Mouse (Mus musculus) intestine, postnatal 0 days (tissue): ENCODE results near the gene Pcdh15. TPM values are rescaled to one million over a fixed set of nuclear protein-coding genes. Genes with fewer than 3 reads are reported as not detected.

Source experiments
- ATAC-seq: fragments of 200-750 bp; cut with Nextera tagmentation; 2 replicates; pipeline ENCODE4 v1.8.0; 2017; ENCODE audit warnings: mild to moderate bottlenecking, moderate TSS enrichment, moderate library complexity
- H3K27ac ChIP-seq: fragments of 300-500 bp; sonication (generic); 2 replicates; pipeline ENCODE4 v1.5.1; 2014; ENCODE audit warnings: mild to moderate bottlenecking, low read depth, low read length, moderate library complexity
- H3K27me3 ChIP-seq: fragments of 300-500 bp; sonication (generic); replicated peaks from 2 replicates; pipeline ENCODE4 v1.6.1; 2014; ENCODE audit warnings: low read length, mixed read lengths; ENCODE audit not compliant: control insufficient read depth, insufficient read depth
- H3K36me3 ChIP-seq: fragments of 300-500 bp; sonication (generic); 2 replicates; pipeline ENCODE4 v1.6.1; 2014; ENCODE audit warnings: mild to moderate bottlenecking, moderate library complexity; ENCODE audit not compliant: control insufficient read depth, insufficient read depth
- H3K4me1 ChIP-seq: fragments of 300-500 bp; sonication (generic); replicated peaks from 2 replicates; pipeline ENCODE4 v1.6.1; 2014; ENCODE audit warnings: antibody characterized with exemption, low read length, mixed read lengths; ENCODE audit not compliant: control insufficient read depth, insufficient read depth
- H3K4me2 ChIP-seq: fragments of 300-500 bp; sonication (generic); replicated peaks from 2 replicates; pipeline ENCODE4 v1.6.1; 2014; ENCODE audit warnings: low read depth, mild to moderate bottlenecking, moderate library complexity
- H3K4me3 ChIP-seq: fragments of 300-500 bp; sonication (generic); 2 replicates; pipeline ENCODE4 v1.5.1; 2014; ENCODE audit warnings: low read depth, low read length
- H3K9ac ChIP-seq: fragments of 300-500 bp; sonication (generic); 2 replicates; pipeline ENCODE4 v1.6.1; 2014; ENCODE audit warnings: mild to moderate bottlenecking, low read depth, low read length
- H3K9me3 ChIP-seq: fragments of 300-500 bp; sonication (generic); 2 replicates; pipeline ENCODE4 v1.6.1; 2016; ENCODE audit warnings: mixed run types; ENCODE audit not compliant: control insufficient read depth
- CTCF ChIP-seq: sonication (generic); IDR thresholded peaks from 2 replicates; pipeline ENCODE4 v1.5.1; 2016; ENCODE audit warnings: low read depth, mild to moderate bottlenecking, control low read depth, antibody characterized with exemption, moderate library complexity
- WGBS: fragments of 180-500 bp; shearing (Covaris S2); extraction: QIAGEN DNeasy Blood & Tissue Kit; methylation state at CpG from one replicate; pipeline ENCODE4 v1.1.7; 2014; 5-methylcytosine and 5-hydroxymethylcytosine counted together
- polyA plus RNA-seq: library from polyadenylated mRNA; unstranded; fragments of >200 nt; fragmentation: Nextera tagmentation; extraction: Ambion mirVana; gene quantifications from 2 replicates; pipeline ENCODE4 v1.2.1, GENCODE M21; 2015

Gene Pcdh15
- polyA plus RNA-seq, 1 experiment from 2014 or later, result 0.61 TPM

- H3K9ac ChIP-seq, result no peak overlapping the region
- peak overlapping the region; percentile 28 for H3K4me2 ChIP-seq
- no peak for ATAC-seq
- TF ChIP-seq CTCF, result peak; percentile 79
- peaks cover 43% of the 10 kb centered on the region for H3K27me3 ChIP-seq
- H3K36me3 ChIP-seq, result no peaks in the 10 kb centered on the region
- no peaks in the 10 kb centered on the region for H3K9me3 ChIP-seq
- no peak overlapping the region for H3K4me3 ChIP-seq
- no peaks in the 10 kb centered on the region for H3K4me1 ChIP-seq
- 1% methylated on average over 17 of the region's 17 CpGs for WGBS
- H3K27ac ChIP-seq, result no peak overlapping the region
Observed at GRCm38 (mm10) chr10:73097979-73098378, 1.2 kb upstream of the Pcdh15 start.

- Histone ChIP-seq H3K9ac (no peak overlapping the region), H3K27me3 (peaks cover 43% of the 10 kb centered on the region), H3K4me2 (peak overlapping the region; percentile 60), H3K4me1 (no peaks in the 10 kb centered on the region), H3K27ac (no peak overlapping the region), H3K9me3 (no peaks in the 10 kb centered on the region), H3K36me3 (no peaks in the 10 kb centered on the region), H3K4me3 (peak overlapping the region; percentile 35)
- peak; percentile 46 for TF ChIP-seq CTCF
- ATAC-seq, result no peak
- under 1% methylated on average over 37 of the region's 37 CpGs for WGBS
Observed at GRCm38 (mm10) chr10:73099846-73100241, 702 bp downstream of the Pcdh15 start.

DNA sequence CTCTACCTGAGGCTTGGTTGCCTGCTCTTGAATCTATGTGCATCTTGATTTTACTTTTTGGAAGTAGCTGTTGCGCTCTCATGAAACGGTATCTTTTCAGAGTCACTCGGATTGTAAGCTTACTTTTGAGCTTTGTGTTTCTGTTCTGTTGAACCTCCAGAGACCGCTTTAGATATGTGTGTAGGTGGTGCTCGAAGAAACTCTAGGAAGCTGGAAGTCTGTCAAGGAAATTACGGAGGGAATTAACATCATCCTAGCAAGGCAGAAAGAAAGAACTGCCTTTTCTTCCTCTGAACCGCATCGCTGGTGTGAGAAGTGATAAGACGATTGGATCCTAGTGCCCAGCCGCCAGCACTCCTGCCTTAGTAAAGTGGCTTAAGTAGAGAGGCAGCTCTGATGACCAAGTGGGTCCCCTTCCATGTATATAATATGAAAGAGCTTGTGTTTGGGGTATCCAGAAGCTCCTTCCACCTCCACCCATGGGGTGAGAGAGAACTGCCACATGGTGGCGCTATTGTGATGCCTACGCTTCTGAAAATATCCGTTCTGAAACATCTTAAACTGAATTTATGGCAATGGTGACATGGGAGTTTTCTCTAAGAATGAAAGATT, 4.3 kb downstream of the Pcdh15 start:
- Histone ChIP-seq H3K9me3 (no peaks in the 10 kb centered on the region), H3K9ac (no peak overlapping the region), H3K36me3 (no peaks in the 10 kb centered on the region), H3K27me3 (peaks cover 21% of the 10 kb centered on the region), H3K4me2 (no peak overlapping the region), H3K4me3 (no peak overlapping the region), H3K27ac (no peak overlapping the region), H3K4me1 (no peaks in the 10 kb centered on the region)
- 74% methylated on average over 13 of the region's 13 CpGs for WGBS
- no peak for ATAC-seq
- TF ChIP-seq CTCF, result peak; percentile 40; the same call in 1 of the 2 replicates

DNA sequence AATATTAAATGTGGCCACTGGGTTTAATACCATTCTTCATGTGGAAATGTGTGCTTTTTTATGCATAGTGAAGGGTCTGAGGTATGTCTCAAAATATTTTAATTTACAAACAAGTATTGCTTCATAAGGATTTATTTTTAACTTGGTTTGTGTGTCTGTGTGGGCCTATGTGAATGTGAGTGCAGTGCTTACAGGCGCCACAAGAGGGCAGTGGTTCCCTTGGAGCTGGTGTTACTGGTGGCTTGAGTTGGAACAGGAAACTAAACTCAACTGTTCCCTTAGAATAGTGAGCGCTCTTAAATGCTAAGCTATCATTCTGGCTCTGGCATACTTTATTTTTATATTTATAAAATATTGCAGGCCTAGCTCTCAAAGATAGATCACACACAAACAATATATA, 6.8 kb downstream of the Pcdh15 start:
- Histone ChIP-seq H3K4me1 (no peaks in the 10 kb centered on the region), H3K9me3 (no peaks in the 10 kb centered on the region), H3K27me3 (no peaks in the 10 kb centered on the region), H3K4me2 (no peak overlapping the region), H3K36me3 (no peaks in the 10 kb centered on the region), H3K9ac (no peak overlapping the region), H3K27ac (no peak overlapping the region), H3K4me3 (no peak overlapping the region)
- no peak for ATAC-seq
- WGBS, result 52% methylated on average over 2 of the region's 2 CpGs
- peak; percentile 72 for TF ChIP-seq CTCF

GRCm38 (mm10) chr10:73137985-73138384, 38.8 kb downstream of the Pcdh15 start:
- WGBS, result 35% methylated on average over 3 of the region's 3 CpGs
- H3K36me3 ChIP-seq, result no peaks in the 10 kb centered on the region
- H3K4me1 ChIP-seq, result no peaks in the 10 kb centered on the region
- H3K9ac ChIP-seq, result no peak overlapping the region
- no peak overlapping the region for H3K27ac ChIP-seq
- no peaks in the 10 kb centered on the region for H3K9me3 ChIP-seq
- no peak overlapping the region for H3K4me2 ChIP-seq
- H3K27me3 ChIP-seq, result no peaks in the 10 kb centered on the region
- TF ChIP-seq CTCF, result no peak
- ATAC-seq, result no peak
- H3K4me3 ChIP-seq, result no peak overlapping the region

- TF ChIP-seq CTCF, result no peak
- Histone ChIP-seq H3K4me3 (no peak overlapping the region), H3K4me1 (no peaks in the 10 kb centered on the region), H3K9ac (no peak overlapping the region), H3K9me3 (no peaks in the 10 kb centered on the region), H3K4me2 (no peak overlapping the region), H3K36me3 (no peaks in the 10 kb centered on the region), H3K27me3 (no peaks in the 10 kb centered on the region), H3K27ac (no peak overlapping the region)
- ATAC-seq, result no peak
Observed at GRCm38 (mm10) chr10:73147543-73147942, 48.4 kb downstream of the Pcdh15 start.

DNA sequence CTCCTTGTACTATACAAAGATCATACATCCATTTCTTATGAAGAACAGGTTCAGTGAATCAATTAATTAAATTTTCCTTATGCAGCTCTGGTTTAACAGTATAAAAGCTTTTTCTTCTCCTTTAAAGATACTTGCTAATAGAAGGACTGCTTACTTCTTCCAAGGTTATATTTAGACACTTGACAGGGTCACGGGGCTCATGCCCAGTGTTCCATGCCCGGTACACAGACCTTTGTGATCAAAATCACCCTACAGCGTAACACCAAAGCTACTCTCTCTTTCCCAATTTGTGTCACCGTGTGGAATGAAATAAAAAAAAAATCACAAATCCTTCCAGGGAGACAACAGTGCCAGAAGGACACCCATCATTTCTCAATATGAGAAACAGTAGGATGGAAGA, 48.8 kb downstream of the Pcdh15 start:
- Histone ChIP-seq H3K36me3 (no peaks in the 10 kb centered on the region), H3K4me2 (no peak overlapping the region), H3K9me3 (no peaks in the 10 kb centered on the region), H3K4me1 (no peaks in the 10 kb centered on the region), H3K4me3 (no peak overlapping the region), H3K9ac (no peak overlapping the region), H3K27me3 (no peaks in the 10 kb centered on the region), H3K27ac (no peak overlapping the region)
- 79% methylated on average over 4 of the region's 4 CpGs for WGBS
- no peak for TF ChIP-seq CTCF
- ATAC-seq, result no peak
